Mouse (Mus musculus) stomach, embryonic 14.5 days (tissue): ENCODE data around the gene Ric1. TPM values are rescaled to one million over a fixed set of nuclear protein-coding genes. Genes with fewer than 3 reads are reported as not detected.

Experiments
- ATAC-seq: fragments of 200-750 bp; cut with Nextera tagmentation; 2 replicates; pipeline ENCODE4 v1.8.0; 2017; ENCODE audit warnings: low read depth, moderate TSS enrichment; ENCODE audit not compliant: insufficient number of reproducible peaks, insufficient read depth, low FRiP score
- H3K27ac ChIP-seq: fragments of 300-500 bp; sonication (generic); 2 replicates; pipeline ENCODE4 v1.5.1; 2014; ENCODE audit warnings: mild to moderate bottlenecking, low read length, moderate library complexity, mixed read lengths
- H3K27me3 ChIP-seq: fragments of 300-500 bp; sonication (generic); 2 replicates; pipeline ENCODE4 v1.6.1; 2014; ENCODE audit warnings: low read length, control low read depth, mixed read lengths; ENCODE audit not compliant: control insufficient read depth, insufficient read depth
- H3K36me3 ChIP-seq: fragments of 300-500 bp; sonication (generic); 2 replicates; pipeline ENCODE4 v1.6.1; 2014; ENCODE audit warnings: mild to moderate bottlenecking, control low read depth, low read length, moderate library complexity, mixed read lengths; ENCODE audit not compliant: control insufficient read depth, insufficient read depth
- H3K4me1 ChIP-seq: fragments of 300-500 bp; sonication (generic); 2 replicates; pipeline ENCODE4 v1.6.1; 2014; ENCODE audit warnings: low read length, control low read depth, mixed read lengths; ENCODE audit not compliant: control insufficient read depth, insufficient read depth
- H3K4me2 ChIP-seq: fragments of 300-500 bp; sonication (generic); replicated peaks from 2 replicates; pipeline ENCODE4 v1.6.1; 2014; ENCODE audit warnings: low read depth, low read length, control low read depth
- H3K4me3 ChIP-seq: fragments of 300-500 bp; sonication (generic); 2 replicates; pipeline ENCODE4 v1.5.1; 2014; ENCODE audit warnings: low read depth, low read length, control low read depth
- H3K9ac ChIP-seq: fragments of 300-500 bp; sonication (generic); replicated peaks from 2 replicates; pipeline ENCODE4 v1.6.1; 2014; ENCODE audit warnings: low read depth, mild to moderate bottlenecking, control low read depth, low read length, moderate library complexity, mixed read lengths
- H3K9me3 ChIP-seq: fragments of 300-500 bp; sonication (generic); 2 replicates; pipeline ENCODE4 v1.6.1; 2016; ENCODE audit warnings: low read depth, low read length, control low read depth; ENCODE audit not compliant: control insufficient read depth
- WGBS: fragments of 180-500 bp; shearing (Covaris S2); extraction: QIAGEN DNeasy Blood & Tissue Kit; methylation state at CpG from one replicate; pipeline ENCODE4 v1.1.7; 2014; 5-methylcytosine and 5-hydroxymethylcytosine counted together
- polyA plus RNA-seq: library from polyadenylated mRNA; unstranded; fragments of >200 nt; fragmentation: Nextera tagmentation; extraction: Ambion mirVana; gene quantifications from 2 replicates; pipeline ENCODE4 v1.2.1, GENCODE M21; 2014

Ric1 gene
- polyA plus RNA-seq, 1 experiment from 2014 or later: 20.8 TPM

DNA sequence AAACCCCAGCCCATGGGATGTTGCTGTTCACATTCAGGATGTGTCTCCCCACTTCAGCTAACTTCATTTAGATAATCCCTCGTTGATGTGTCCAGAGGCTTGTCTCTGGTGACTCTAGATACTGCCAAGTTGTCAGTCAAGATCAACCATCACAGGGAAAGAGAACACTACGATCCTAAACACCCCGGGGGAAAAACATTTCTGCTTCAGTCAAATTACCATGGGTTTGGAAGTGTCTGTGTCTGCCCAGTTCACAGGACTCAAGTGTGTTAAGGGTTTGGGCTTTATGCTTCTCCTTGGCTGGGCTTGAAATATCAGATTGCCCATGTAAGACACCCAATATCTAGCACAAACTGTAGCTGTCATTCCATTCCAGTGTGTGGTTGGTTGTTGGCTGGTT lies 39.4 kb upstream of the Ric1 start:
- H3K4me1 ChIP-seq: no peaks in the 10 kb centered on the region
- H3K4me2 ChIP-seq: no peak overlapping the region
- H3K9ac ChIP-seq: no peak overlapping the region
- 88% methylated on average over 3 of the region's 3 CpGs for WGBS
- H3K4me3 ChIP-seq: no peak overlapping the region
- no peaks in the 10 kb centered on the region for H3K9me3 ChIP-seq
- no peak for ATAC-seq
- no peaks in the 10 kb centered on the region for H3K27me3 ChIP-seq
- H3K27ac ChIP-seq: no peak overlapping the region
- H3K36me3 ChIP-seq: no peaks in the 10 kb centered on the region

GRCm38 (mm10) chr19:29483386-29483785 lies 38.7 kb upstream of the Ric1 start:
- Histone ChIP-seq H3K9ac (no peak overlapping the region), H3K4me1 (no peaks in the 10 kb centered on the region), H3K4me2 (no peak overlapping the region), H3K9me3 (no peaks in the 10 kb centered on the region), H3K27me3 (no peaks in the 10 kb centered on the region), H3K36me3 (no peaks in the 10 kb centered on the region), H3K27ac (no peak overlapping the region), H3K4me3 (no peak overlapping the region)
- ATAC-seq: no peak
- 74% methylated on average over 2 of the region's 2 CpGs for WGBS

- no peaks in the 10 kb centered on the region for H3K27me3 ChIP-seq
- no peak for ATAC-seq
- no peak overlapping the region for H3K4me2 ChIP-seq
- H3K36me3 ChIP-seq: no peaks in the 10 kb centered on the region
- H3K27ac ChIP-seq: no peak overlapping the region
- WGBS: 59% methylated on average over 2 of the region's 2 CpGs
- H3K9me3 ChIP-seq: no peaks in the 10 kb centered on the region
- no peak overlapping the region for H3K9ac ChIP-seq
- no peaks in the 10 kb centered on the region for H3K4me1 ChIP-seq
- no peak overlapping the region for H3K4me3 ChIP-seq
Measured at GRCm38 (mm10) chr19:29484537-29484936, 37.5 kb upstream of the Ric1 start.

- no peak overlapping the region for H3K27ac ChIP-seq
- no peak overlapping the region for H3K9ac ChIP-seq
- no peaks in the 10 kb centered on the region for H3K36me3 ChIP-seq
- H3K4me1 ChIP-seq: no peaks in the 10 kb centered on the region
- no peak overlapping the region for H3K4me3 ChIP-seq
- WGBS: 81% methylated on average over 3 of the region's 3 CpGs
- ATAC-seq: no peak
- H3K4me2 ChIP-seq: no peak overlapping the region
- no peaks in the 10 kb centered on the region for H3K27me3 ChIP-seq
- H3K9me3 ChIP-seq: no peaks in the 10 kb centered on the region
Measured at GRCm38 (mm10) chr19:29485257-29485948, 36.7 kb upstream of the Ric1 start.

DNA sequence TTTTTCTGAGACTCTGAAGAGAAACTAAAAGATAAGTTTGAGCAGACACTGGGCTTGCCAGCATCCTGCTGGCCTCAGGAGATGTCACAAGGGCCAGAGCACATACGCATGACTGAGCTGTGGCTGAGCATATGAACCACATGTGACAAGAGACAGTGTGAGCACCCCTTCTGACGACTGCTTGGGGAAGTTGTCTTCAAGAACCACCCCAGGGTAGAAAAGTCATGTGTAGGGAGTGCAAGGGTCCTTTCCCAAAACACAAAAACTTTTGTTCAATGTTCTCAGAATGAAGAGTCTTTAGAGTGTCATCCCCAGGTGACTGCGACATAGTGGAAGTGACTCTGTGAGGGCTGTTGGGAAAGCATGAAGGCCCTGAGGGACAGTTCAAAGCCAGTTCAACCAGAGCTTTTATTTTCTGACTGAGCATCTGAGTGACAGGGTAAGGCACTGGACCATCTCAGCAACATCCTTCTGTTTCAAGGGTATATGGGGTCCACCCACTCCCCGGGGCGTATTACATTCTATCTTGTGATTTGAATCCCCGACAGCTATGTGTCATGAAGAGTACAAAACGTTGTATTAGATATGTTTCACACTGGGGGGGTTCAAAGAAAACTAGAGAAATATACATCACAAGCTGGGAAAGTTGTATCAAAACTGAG lies 35.4 kb upstream of the Ric1 start:
- Histone ChIP-seq H3K27ac (no peak overlapping the region), H3K4me1 (no peaks in the 10 kb centered on the region), H3K4me2 (no peak overlapping the region), H3K36me3 (no peaks in the 10 kb centered on the region), H3K9me3 (no peaks in the 10 kb centered on the region), H3K27me3 (no peaks in the 10 kb centered on the region), H3K4me3 (no peak overlapping the region), H3K9ac (no peak overlapping the region)
- ATAC-seq: no peak
- 85% methylated on average over 7 of the region's 7 CpGs for WGBS

DNA sequence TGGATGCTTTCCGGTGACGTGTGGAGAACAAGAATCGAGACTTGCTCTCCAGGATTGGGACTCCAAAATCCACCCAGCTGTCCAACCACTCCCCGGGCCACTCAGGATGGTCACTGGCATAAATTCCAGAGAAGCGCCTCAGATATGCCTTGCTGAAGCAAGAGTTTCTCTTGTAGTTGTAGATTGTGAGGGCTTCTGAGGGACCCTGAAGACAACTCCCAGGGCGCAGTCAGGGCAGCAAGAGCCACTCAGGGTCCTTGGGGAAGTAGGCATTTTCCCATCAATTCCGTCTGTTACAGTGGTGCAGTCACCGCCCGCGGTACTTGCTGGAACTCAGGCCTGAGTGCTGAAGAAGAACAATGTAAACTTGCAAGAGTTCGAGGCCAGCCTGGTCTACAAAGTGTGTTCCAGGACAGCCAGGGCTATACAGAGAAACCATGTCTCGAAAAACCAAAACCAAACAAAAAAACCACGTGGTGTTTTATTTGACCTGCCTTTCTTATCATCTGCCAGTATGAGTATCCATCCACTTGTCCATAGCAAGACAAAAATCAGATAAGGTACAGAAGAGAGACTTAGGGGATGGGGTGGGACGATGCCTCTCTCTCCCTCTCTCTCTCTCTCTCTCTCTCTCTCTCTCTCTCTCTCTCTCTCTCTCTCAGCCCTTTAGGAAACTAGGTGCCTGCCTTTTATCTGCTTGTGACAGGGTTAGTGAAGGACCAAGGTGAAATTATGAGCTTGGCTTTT lies 34.6 kb upstream of the Ric1 start:
- H3K4me2 ChIP-seq: no peak overlapping the region
- WGBS: 83% methylated on average over 14 of the region's 14 CpGs
- H3K9ac ChIP-seq: no peak overlapping the region
- ATAC-seq: no peak
- H3K36me3 ChIP-seq: no peaks in the 10 kb centered on the region
- H3K27me3 ChIP-seq: no peaks in the 10 kb centered on the region
- no peak overlapping the region for H3K27ac ChIP-seq
- no peaks in the 10 kb centered on the region for H3K9me3 ChIP-seq
- H3K4me1 ChIP-seq: no peaks in the 10 kb centered on the region
- H3K4me3 ChIP-seq: no peak overlapping the region

- WGBS: 46% methylated on average over 6 of the region's 6 CpGs
- Histone ChIP-seq H3K9me3 (no peaks in the 10 kb centered on the region), H3K36me3 (no peaks in the 10 kb centered on the region), H3K4me2 (no peak overlapping the region), H3K27ac (no peak overlapping the region), H3K4me3 (no peak overlapping the region), H3K4me1 (no peaks in the 10 kb centered on the region), H3K9ac (no peak overlapping the region), H3K27me3 (no peaks in the 10 kb centered on the region)
- no peak for ATAC-seq
Measured at GRCm38 (mm10) chr19:29488073-29488390, 34.0 kb upstream of the Ric1 start.

- H3K4me2 ChIP-seq: no peak overlapping the region
- no peaks in the 10 kb centered on the region for H3K9me3 ChIP-seq
- H3K4me1 ChIP-seq: no peaks in the 10 kb centered on the region
- ATAC-seq: no peak
- 52% methylated on average over 10 of the region's 10 CpGs for WGBS
- no peak overlapping the region for H3K4me3 ChIP-seq
- no peaks in the 10 kb centered on the region for H3K27me3 ChIP-seq
- no peaks in the 10 kb centered on the region for H3K36me3 ChIP-seq
- no peak overlapping the region for H3K27ac ChIP-seq
- H3K9ac ChIP-seq: no peak overlapping the region
Measured at GRCm38 (mm10) chr19:29488420-29488819, 33.7 kb upstream of the Ric1 start.
